Comparison of ENCODE assay signal across 9 mouse cellular contexts in the genomic region with DNA sequence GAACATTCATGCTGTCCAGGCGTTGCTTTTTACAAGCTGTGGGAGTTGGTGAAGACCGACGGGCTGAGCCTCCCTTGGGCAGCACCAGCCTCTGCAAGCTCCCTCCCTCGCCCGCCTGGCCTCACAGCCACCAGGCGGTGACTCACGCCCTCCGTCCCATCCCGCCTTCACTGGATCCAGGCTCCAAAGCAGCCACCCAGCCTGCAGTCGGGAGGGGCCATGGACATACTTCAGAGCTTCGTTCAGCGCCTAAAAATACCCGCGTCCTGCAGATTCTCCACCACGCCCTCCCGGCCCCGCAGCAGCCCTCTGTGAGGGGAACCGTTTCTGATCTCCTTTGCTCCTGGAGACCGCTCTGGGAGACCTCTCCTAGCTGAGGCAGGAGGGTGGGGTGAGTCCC. TPM values are rescaled to one million over a fixed set of nuclear protein-coding genes. Genes with fewer than 3 reads are reported as not detected.
DNase-seq lines count a peak whose midpoint lies in the region; ATAC-seq and TF ChIP-seq lines count a peak whose summit lies in the region.
"Had no signal": no experiment of that assay in that cellular context is flagged by ENCODE, and none has a peak within 500 bp of the region (broad histone marks: within the 10 kb centered on the region; RNA-seq: fewer than 3 reads in every experiment).

No protein-coding gene starts in this region.

- DNase-seq in layer of hippocampus, adult 2 months (ENCODE audit: low spot score in 2 of 2), result no peak
- no peak for DNase-seq in layer of hippocampus, adult 11-12 months (ENCODE audit: low spot score)
- peak; percentile 88 for DNase-seq in adrenal gland, postnatal 25 days
- peak; percentile 83 to 93 for DNase-seq in heart, adult 18-20 months
- peak; percentile 62 for DNase-seq in kidney, postnatal 14 days
- no peak for DNase-seq in retina, embryonic 14.5 days (ENCODE audit: low spot score)

- H3K4me3 ChIP-seq in layer of hippocampus, adult 2 months, result no peak overlapping the region

- ATAC-seq in megakaryocyte progenitor cell, adult 5-6 weeks (replicated peaks; ENCODE audit: poor library complexity), result 0 out of 2 replicates have a peak, but pooled peaks have one; percentile 10
- ATAC-seq in CD4-positive, CD25-positive, alpha-beta regulatory T cell, adult 4 months, result no peak

- peak overlapping the region; percentile 59; the same call in 1 of the 2 replicates for H3K27ac ChIP-seq in layer of hippocampus, adult 2 months
- H3K27ac ChIP-seq: macrophage had no signal

- TF ChIP-seq CTCF in layer of hippocampus, adult 2 months (conservative IDR thresholded peaks at IDR 0.05), result peak; percentile 11; the same call in 1 of the 2 replicates

RNA-seq across cellular contexts. Expression of a gene that starts 9.1 kb away (rescaled TPM):
- 10 to 100 TPM; 58.2 to 61.8 TPM for total RNA-seq in layer of hippocampus, adult 2 months (2021)
- total RNA-seq in adrenal gland, postnatal 25 days (2021), result 66.1 and 86.8 TPM in 2 replicates
- total RNA-seq in heart, adult 18-20 months (2021), result 10 to 100 TPM; 66.7 to 73.1 TPM
- 121 and 125 TPM in 2 replicates for total RNA-seq in megakaryocyte progenitor cell, adult 5-6 weeks (2015)
- total RNA-seq in megakaryocyte progenitor cell, adult 5-6 weeks (2017), result 214 and 249 TPM in 2 replicates
- polyA plus RNA-seq in CD4-positive, CD25-positive, alpha-beta regulatory T cell, adult 4 months (2017; shearing (Covaris generic)), result 10 to 100 TPM; 86.8 to 94.5 TPM

RNA-seq across cellular contexts. Expression of a gene that starts 16.6 kb away (rescaled TPM):
- total RNA-seq in layer of hippocampus, adult 2 months (2021), result 100 to 1,000 TPM; 165 to 181 TPM
- 191 and 217 TPM in 2 replicates for total RNA-seq in adrenal gland, postnatal 25 days (2021)
- 100 to 1,000 TPM; 129 to 138 TPM for total RNA-seq in heart, adult 18-20 months (2021)
- 16.1 and 29.1 TPM in 2 replicates for total RNA-seq in megakaryocyte progenitor cell, adult 5-6 weeks (2015)
- 19.8 and 21.0 TPM in 2 replicates for total RNA-seq in megakaryocyte progenitor cell, adult 5-6 weeks (2017)
- 10 to 100 TPM in 1 of 2 experiments, 1 to 10 TPM in 1; 7.6 to 23.3 TPM for polyA plus RNA-seq in CD4-positive, CD25-positive, alpha-beta regulatory T cell, adult 4 months (2017; shearing (Covaris generic))

RNA-seq across cellular contexts. Expression of a gene that starts 21.1 kb away (rescaled TPM):
- under 1 TPM; 0.07 to 0.08 TPM for total RNA-seq in layer of hippocampus, adult 2 months (2021)
- 0.15 and 0.19 TPM in 2 replicates for total RNA-seq in adrenal gland, postnatal 25 days (2021)
- under 1 TPM in 1 of 2 experiments, not detected in 1; 0.05 TPM for total RNA-seq in heart, adult 18-20 months (2021)
- 0.07 TPM in 1 of 2 replicates, not detected in the other for total RNA-seq in megakaryocyte progenitor cell, adult 5-6 weeks (2015)
- total RNA-seq in megakaryocyte progenitor cell, adult 5-6 weeks (2017), result not detected in 2 replicates
- polyA plus RNA-seq in CD4-positive, CD25-positive, alpha-beta regulatory T cell, adult 4 months (2017; shearing (Covaris generic)), result under 1 TPM in 1 of 2 experiments, not detected in 1; 0.07 TPM
- polyA plus RNA-seq: macrophage had no signal

RNA-seq across cellular contexts. Expression of a gene that starts 22.0 kb away (rescaled TPM):
- total RNA-seq in layer of hippocampus, adult 2 months (2021), result 10 to 100 TPM; 25.4 to 29.1 TPM
- total RNA-seq in adrenal gland, postnatal 25 days (2021), result 98.1 and 129 TPM in 2 replicates
- total RNA-seq in heart, adult 18-20 months (2021), result 10 to 100 TPM; 40.5 to 41.1 TPM
- total RNA-seq in megakaryocyte progenitor cell, adult 5-6 weeks (2015), result 11.7 and 11.8 TPM in 2 replicates
- total RNA-seq in megakaryocyte progenitor cell, adult 5-6 weeks (2017), result 3.6 and 5.2 TPM in 2 replicates
- polyA plus RNA-seq in CD4-positive, CD25-positive, alpha-beta regulatory T cell, adult 4 months (2017; shearing (Covaris generic)), result 1 to 10 TPM; 7.0 to 9.5 TPM

RNA-seq across cellular contexts. Expression of a gene that starts 36.1 kb away (rescaled TPM):
- not detected for total RNA-seq in layer of hippocampus, adult 2 months (2021)
- not detected in 2 replicates for total RNA-seq in adrenal gland, postnatal 25 days (2021)
- not detected for total RNA-seq in heart, adult 18-20 months (2021)
- total RNA-seq in megakaryocyte progenitor cell, adult 5-6 weeks (2015), result not detected in 2 replicates
- total RNA-seq in megakaryocyte progenitor cell, adult 5-6 weeks (2017), result 0.12 TPM in 1 of 2 replicates, not detected in the other
- not detected for polyA plus RNA-seq in CD4-positive, CD25-positive, alpha-beta regulatory T cell, adult 4 months (2017; shearing (Covaris generic))
- polyA plus RNA-seq: macrophage had no signal

Comparison
In these comparisons a context has a peak if more than half of its experiments do, and no peak if none do; other contexts are left out.
1. DNase-seq: peak in adrenal gland, postnatal 25 days (single experiment), heart, adult 18-20 months (2 of 2) and kidney, postnatal 14 days (single experiment); none in layer of hippocampus, adult 2 months (0 of 2), layer of hippocampus, adult 11-12 months (single experiment) and retina, embryonic 14.5 days (single experiment).